Mouse (Mus musculus) urinary bladder, adult 2 months (tissue): Measurements from ENCODE around the gene Daam1. TPM values are rescaled to one million over a fixed set of nuclear protein-coding genes. Genes with fewer than 3 reads are reported as not detected.
"Not testable (repeated sequence)": the region's sequence is repeated elsewhere in the genome, so short reads cannot be mapped to it uniquely, and the experiment has no call there.

Experiments
- DNase-seq: peaks from one replicate; pipeline ENCODE4 v3.0.0; 2022; ENCODE audit warnings: low spot score
- polyA plus RNA-seq: library from polyadenylated mRNA; depleted of rRNA; stranded (reverse); fragments of >200 nt; gene quantifications from 2 replicates; pipeline ENCODE4 v1.2.3, GENCODE M21; 2012

Daam1 gene
- polyA plus RNA-seq, 1 experiment = 17.8 TPM

DNA sequence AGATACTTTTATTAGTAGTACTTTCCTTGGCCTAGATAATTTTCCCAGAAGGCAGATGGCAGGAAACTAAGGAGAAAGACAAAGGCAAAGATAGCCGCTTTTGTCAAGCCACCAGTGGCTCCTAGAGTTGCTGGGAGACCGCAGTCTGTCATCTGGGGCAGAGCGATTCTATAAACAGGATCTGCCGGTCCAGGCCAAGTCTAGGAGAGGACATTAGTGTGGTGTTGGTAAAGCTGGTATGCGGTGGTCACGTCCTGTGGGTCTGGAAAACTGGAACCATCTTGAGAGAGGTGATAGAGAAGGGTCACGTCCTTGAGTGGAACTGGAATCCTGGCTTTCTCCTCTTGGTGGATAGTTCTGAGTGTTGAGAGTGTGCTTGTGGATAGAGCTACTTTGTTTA, 3.2 kb downstream of the Daam1 start:
- no peak for DNase-seq

DNA sequence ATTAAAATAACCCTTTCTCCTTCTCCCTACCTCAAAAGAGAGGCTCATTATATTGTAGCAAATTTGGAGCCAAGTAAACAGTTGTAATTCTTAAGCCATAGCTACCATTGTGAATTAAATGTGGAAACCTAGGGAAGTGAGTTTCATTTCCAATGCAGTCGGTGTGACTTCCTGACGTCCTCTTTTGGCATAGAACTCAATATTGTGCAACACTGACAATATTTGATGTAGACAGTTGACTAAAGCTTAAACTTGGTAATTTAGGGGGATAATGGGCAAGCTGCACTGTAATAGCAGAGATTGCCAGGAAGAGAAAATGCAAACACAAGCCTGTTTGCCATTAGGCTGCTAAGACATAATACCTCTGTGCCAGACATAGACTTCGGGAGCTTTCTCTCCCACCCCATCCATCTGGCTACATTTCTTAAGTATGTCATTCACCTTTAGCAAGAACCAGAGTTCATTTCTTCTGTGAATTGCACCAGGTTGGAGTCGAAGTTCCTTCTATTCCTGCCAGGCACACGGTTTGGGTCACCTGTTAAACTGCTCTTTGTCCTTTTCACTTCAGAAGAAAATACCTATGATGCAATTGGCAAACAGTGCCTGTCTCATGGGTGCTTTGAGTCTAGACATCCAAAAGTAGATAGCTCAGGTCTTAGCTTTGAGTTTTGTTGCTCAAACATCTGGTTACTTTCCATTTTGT, 5.2 kb downstream of the Daam1 start:
- DNase-seq = no peak

DNA sequence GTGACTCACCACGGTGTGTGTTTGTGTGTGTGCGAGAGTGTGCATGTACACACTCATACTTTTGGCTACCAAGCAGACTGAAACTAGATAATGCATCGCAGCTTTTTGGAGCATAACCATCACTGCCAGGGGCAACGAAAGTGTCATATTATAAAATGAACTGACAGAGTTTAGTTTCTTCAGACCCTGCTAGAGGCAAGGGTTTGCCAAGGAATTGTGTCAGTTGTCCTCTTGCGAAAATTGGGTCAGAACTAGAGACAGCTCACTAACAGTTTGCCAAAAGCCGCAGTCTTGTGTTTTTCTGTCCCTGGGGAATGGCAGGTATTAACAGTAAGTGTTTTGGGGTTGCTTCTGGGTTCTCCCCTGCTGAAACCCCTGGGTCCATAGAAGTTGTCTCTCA, 5.9 kb downstream of the Daam1 start:
- no peak for DNase-seq

DNA sequence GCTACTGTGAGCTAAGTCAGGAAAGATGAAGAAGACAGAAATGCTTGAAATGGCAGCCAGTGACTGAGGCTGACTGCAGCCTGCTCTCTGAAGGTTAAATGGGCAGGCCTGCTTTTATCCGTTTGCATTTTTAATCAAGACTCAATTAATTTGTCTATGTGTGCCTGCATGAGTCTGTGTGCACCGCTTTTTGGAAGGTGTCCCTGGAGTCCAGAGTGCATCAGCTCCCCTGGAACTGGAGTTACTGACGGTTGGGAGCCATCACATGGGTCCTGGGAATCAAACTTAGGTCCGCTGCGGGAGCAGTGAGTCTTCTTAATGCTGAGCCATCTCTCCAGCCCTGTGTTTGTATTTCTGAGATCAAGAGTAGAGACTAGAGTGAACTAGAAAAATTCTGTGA, 6.7 kb downstream of the Daam1 start:
- no peak for DNase-seq

DNA sequence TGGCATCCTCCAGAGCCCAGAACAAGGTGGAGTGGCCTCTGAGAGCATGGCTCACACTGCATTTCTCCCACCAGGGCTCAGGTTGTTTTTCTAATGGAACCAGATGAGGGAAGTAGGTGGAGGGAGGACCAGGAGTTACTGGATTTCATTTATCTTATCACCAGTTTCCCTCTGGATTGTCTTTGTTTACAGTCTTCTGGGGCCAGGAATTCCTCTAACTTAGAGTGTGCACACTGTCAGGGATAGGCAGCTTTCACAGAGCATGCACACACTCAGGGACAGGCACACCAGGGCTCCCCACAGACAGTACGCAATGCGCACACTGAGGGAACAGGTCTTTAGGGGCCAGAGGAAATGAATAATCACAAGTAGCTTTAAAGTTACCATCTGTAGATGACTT, 7.4 kb downstream of the Daam1 start:
- no peak for DNase-seq

DNA sequence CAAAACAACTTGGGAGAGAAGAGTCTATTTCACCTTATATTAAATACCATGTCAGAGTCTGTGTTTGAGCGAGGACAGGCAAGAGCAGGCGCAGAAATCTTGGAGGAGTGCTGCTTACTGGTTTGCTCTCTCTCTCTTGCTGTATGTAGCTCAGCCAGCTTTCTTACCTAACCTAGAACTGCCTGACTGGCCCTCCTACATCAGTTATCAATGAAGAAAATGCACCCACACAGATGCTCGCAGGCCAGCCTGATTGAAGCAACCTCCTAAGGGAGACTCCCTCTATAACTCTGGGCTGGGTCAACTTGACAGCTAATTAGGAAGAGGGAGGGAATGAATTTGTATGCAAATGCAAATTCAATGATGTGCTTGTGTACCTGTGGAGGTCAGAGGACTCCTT, 8.8 kb downstream of the Daam1 start:
- no peak for DNase-seq

DNA sequence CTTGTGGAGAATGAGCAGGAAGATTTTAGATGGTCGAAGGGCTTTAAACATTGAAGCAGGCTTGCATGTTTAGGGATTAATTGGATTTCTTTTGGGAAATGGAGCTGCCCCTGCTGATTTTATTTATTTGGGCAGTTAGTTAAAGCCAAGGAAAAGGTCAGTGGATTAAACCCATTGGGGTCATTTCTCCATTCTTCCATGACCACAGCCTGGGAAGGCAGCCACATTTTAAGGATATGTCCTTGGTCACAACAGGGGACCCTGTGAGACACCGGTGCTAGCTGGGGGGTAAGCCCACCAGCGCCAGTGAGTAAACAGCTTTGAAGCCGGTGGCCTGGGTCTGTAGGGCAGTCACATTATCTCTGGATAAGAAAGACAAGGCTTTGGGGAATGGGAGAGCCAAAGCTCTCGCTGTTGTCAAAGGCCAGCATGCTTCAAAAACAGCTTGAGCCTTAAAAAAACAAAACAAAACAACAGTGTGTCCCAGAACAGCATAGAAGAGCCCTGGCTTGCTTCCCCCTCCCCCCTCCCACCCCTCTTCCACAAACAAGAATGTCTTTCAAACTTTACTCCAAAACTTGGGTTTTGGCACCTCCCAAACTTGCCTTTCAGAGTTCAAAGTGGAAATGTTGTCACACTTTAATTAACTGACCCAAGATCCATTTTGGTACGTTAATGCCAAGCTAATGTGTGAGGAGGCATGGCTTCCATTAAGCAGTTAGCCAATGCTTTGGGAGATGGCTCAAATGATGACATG, 9.7 kb downstream of the Daam1 start:
- no peak for DNase-seq

DNA sequence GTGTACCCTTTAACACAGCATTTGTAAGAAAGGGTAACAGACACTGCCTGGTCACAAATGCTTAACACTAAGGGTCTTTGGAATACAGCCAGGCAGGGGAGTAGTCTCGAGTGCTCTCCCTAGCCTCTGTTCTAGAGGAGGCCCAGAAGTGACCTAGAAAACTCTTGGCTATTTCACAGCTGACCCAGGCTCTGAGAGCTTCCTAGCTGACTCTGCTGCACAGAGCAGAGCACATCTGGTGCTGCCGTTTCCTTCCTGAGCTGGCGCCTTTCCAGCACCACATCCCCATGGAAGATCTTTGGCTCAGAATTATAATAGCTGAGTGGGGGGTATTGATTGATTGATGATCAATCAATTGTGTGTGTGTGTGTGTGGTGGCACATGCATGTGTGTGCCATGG, 11.1 kb downstream of the Daam1 start:
- DNase-seq = no peak

DNA sequence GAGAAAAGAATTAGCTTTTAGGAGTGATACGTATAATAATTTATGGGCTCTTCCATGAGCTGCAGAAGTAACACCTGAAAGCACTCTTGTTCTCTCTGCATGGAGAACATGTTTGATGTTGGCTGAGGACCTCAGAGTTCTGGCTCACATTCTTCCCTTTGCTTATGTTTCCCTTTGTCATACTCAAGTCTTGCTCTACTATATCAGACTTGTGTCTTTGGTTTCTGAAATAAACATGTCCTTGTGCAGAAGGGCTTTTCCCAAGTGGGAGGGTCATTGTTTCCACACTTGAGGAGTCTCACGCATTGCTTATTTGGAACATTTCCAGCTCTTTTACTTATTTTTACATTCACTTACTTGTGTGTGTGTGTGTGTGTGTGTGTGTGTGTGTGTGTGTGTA, 11.7 kb downstream of the Daam1 start:
- DNase-seq = no peak

DNA sequence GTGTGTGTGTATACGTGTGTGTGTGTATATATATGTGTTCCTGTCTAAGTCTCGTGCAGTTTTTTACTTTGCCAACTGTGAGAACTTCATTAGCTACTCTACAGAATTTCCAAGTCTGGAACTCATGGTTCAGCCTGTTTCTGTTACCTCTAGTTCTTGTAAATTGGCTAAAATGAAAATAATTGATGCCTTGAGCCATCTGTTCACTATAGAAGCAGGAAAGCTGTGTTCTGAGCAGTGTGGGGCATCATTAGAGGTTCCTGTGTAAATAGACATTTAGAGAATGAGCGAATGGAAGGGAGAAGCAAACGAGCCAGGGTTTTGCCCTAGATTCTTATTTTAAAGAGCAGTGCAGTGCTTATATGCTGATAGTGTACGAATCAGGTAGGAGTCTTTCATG, 14.6 kb downstream of the Daam1 start:
- no peak for DNase-seq

DNA sequence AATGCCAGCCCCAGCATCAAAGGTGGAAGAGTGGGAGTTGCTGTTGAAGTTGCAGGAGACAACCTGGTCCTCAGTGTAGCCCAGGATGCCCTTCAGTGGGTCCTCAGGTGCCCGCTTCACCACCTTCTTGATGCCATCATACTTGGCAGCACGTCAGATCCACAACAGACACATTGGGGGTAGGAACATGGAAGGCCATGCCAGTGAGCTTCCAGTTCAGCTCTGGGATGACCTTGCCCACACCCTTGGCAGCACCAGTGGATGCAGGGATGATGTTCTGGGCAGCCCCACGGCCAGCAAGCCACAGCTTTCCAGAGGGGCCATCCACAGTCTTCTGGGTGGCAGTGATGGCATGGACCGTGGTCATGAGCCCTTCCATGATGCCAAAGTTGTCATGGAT, 15.5 kb downstream of the Daam1 start:
- DNase-seq = not testable (repeated sequence)

DNA sequence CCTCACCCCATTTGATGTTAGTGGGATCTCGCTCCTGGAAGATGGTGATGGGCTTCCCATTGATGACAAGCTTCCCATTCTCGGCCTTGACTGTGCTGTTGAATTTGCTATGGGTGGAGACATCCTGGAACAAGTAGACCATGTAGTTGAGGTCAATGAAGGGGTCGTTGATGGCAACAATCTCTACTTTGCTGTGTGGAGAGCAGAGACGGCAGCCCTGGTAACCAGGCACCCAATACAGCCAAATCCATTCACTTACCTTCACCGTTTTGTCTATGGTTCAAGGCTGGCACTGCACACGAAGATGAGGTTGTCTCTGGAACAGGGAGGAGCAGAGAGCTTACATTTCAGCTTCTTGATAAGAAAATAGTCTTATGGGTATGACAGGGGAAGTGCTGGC, 16.1 kb downstream of the Daam1 start:
- not testable (repeated sequence) for DNase-seq

DNA sequence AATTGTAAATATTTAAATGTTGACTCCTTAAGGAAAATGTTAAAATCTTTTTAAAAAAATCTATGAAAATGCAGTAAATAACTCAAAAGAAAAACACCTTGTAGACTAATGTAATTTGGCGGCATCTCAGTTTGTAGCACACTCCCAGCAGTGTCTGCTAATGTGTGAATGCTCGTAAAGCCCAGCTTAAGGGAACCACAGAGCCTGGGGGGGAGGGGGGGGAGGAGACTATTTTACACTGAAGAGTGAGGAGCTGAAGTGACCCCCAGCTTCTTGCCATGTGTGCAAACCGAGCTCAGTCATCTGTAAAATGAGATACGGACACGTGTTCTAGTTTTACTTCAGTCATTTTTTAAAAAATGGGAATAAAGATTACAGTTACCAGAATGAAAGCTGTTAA, 16.7 kb downstream of the Daam1 start:
- DNase-seq = no peak

DNA sequence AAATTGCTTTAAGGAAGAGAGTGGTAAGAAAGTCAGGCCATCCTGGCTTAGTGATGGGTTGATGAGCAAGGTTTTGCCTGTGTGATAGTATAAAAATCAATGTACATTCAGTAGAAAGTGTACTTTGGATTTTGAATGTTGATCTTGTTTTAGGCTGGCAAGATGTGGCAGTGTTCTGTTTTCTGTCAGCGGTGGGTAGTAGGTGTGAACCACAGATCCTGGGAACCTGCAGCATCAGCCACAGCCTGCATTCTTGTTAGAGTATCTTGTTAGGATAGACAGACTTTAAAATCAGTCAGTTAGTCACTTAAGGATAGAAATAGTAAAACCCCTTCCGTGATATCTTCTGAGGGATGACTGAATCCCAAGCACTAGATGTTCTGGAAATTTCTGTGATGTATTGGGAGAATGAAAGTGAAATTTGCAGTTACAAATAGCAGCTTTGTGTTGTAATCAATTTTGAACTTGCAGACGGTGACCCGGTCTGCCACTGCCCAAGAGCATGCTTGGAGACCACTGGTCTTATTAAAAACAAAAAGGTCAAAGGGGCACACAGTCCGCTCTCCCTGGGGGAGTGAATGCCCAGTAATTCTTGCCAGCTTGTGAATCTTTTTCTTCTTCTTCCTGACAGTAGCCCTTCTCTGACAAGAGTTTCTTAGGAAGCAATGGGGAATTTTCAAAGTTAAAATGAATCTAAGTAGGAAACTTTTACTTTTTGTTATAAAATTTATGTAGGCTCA, 17.3 kb downstream of the Daam1 start:
- no peak for DNase-seq

DNA sequence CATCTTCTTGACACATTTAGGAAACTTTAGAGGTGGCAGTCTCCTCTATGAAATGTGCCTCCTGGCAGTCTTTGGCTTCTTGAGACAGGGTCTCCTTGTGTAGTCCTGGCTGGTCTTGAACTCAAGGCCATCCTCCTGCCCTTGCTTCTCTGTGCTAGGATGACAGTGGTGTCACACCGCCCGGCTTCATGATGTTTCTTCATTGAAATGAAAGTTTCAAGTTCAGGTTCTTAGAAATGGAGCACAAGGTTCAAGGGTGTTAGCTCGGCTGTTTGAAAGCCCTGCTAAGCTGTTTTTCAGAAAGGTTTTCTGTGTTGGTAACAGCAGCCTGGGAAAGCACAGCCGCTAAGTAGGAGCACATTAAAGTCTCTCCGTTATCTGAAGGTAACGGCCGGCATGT, 18.2 kb downstream of the Daam1 start:
- DNase-seq = no peak

DNA sequence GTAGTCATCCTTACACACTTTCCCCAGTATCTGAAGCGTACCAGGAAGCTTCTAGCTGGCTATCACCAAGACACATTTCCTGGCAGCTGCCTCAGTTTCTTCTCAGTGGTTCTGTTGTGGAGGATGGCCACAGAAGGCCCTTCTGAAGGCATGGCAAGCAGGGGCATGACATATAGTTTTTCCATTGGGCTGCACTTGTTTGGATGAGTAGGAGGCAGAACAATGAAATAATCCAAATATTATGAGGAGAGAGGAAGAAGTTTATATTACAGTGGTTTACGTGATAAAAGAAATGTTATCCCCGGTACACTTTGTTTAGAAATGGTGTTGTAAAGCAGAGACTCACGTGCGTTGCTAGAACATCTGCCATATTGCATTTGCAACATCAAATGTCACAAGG, 19.3 kb downstream of the Daam1 start:
- no peak for DNase-seq

DNA sequence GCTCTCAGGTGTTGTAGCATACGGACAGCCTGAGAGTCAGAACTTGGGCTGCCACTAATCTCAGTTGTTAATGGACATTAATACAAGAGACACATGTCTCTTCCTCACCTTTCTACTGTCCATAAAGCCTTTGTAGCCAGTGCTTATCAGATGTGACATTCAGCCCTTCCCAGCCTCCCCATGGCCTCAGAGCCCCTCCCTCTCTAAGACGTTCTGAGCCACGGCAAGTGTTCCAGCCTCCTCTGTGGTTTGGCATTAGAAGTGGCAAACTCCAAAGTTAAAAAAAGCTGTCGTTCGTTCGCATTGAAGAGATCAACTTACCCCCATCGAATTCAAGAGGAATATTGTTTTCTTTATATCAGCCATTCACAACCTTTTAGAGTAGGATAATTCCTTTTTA, 21.8 kb downstream of the Daam1 start:
- no peak for DNase-seq

DNA sequence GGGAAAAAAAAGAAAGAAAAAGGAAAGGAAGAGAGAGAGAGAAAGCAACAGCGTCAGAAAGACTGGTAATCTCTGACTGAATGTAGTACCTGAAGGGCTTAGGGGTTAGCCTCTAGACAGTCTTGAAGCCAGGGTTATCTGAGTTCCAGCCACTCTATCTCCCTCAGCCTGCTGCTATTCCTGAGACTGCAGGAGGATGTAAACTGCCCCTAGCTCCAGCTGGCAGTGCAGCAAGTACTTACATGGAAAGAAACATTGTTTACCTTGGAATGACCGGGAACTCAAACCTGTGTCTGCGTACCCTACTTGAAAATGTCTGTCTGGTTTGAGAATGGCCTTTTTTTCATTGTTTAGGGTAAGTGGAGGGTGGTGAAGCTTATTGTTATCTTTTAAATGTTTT, 22.8 kb downstream of the Daam1 start:
- DNase-seq = no peak

DNA sequence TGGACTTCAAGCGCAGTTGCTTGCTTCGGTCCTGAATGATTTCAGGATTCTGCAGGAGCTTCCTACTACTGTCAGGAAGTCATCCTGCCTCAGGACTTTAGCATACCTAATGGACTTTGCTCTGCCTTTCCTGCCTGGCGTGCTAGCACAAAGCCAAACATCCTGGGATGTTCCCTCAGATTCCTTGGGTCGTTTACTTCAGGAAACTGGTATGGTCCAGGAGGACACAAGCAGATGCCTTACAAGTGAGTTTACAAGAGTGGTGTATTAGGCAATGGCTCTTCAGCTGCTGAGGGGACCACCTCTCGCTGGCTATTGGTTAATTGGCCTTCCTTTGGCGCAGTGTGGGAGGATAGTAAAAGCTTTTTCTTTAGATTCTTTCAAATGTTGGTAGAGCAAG, 23.3 kb downstream of the Daam1 start:
- DNase-seq = no peak

DNA sequence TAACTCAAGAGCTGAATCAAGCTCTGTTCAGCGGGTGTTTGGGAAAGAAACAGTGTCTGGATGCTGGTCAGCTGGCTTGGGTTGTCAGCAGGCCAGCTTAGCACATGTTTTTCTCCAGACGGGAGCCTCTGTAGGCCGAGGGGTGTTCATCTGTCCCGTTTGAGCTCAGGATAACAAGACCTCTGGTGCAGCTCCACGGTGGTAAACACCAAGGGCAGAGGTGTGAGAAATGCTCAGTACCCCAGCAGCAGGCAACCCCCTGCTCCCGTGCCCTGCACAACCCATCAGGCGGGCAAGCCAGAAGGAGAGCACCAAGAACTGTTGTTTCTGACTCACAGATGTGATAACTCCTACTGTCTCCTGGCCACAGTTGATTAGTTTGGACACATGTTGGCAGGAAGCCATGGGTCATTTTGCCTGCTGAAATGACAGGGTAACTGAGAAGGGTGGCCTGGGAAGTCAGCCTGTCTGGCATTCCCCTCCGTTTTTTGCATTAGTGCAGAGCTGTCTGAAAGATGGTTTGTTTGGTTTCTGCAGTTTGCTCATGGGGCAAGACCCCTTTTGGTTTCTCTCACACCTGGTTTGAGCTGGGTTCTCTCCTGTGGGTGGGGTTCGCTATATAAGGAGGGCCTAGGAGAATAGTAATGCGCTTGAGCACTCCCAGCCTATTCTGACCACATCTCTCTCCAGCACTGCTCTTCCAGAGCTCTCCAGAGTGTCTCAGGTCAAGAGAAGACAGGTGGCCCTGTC, 25.0 kb downstream of the Daam1 start:
- no peak for DNase-seq

DNA sequence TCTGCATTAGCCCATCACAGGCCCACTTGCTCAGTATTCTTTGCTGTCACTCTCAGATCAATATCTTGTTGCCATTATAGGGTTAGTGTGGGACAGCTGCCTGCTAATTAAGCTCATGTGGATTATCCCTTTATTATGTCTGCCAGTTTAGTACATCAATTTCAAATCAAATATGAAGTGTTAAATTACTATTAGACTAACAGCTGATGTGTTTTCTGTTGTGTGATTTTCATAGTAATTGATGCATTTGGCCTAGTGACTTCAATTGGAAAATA, 25.5 kb downstream of the Daam1 start:
- DNase-seq = no peak

DNA sequence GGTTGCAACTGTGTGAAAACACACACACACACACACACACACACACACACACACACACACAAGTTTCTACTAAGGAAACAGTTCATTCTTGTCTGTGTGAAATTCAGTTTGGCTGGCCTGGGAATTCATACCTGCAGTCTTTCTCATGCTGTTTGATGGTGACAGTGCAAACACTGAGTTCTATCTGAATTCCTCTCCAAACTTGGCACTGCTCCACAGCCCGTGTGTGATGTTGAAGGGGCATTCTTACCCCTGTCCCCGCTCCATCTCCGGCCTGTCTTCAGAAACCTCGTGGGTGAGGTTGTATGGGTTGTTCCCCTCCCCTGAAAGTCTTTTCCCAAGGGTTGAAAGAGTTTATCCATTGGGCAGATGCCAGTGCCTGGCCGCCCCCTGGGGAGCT, 28.2 kb downstream of the Daam1 start:
- DNase-seq = no peak
